Mouse (Mus musculus) layer of hippocampus, postnatal 10 days (tissue): Measurements from ENCODE around the gene Wfdc21. TPM values are rescaled to one million over a fixed set of nuclear protein-coding genes. Genes with fewer than 3 reads are reported as not detected.
A peak's percentile ranks its signal among the peaks of the same experiment; 100 is the strongest.

Experiments used
- DNase-seq, 2 experiments: peaks; one replicate each; pipeline ENCODE4 v3.0.0; 2021; ENCODE audit warnings: low spot score in 2 of 2
- total RNA-seq, 2 experiments: library from RNA; stranded (reverse); gene quantifications; 2 replicates each; pipeline ENCODE4 v1.2.3; 2021

Wfdc21 gene
- total RNA-seq, 2 experiments from 2014 or later: not detected

DNA sequence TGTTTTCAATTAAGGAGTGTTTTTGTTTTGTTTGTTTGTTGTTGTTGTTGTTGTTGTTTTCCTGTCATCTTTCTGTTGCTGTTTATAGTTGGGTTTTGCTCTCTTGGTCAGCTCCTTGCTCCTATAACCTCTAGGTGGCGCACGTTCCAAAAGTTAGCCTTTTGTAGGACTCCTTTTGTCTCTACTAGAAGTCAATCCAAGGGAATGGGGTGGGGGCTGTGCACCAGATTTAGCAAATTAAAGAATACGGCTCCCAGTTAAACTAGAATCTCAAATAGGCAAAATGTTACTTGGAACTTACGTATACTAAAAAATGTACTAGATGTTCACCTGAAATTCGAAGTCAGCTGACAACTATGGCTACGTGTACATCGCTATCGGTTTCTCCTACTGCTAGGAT lies 55.4 kb downstream of the Wfdc21 start:
- peak in 1 of 2 experiments; percentile 26 for DNase-seq

Other genes starting within 250 kb of the Wfdc21 start
- gene Heatr9, start 224.8 kb upstream of the Wfdc21 start, total RNA-seq: not detected
- not detected for gene Ccl5, start 216.4 kb upstream of the Wfdc21 start, total RNA-seq
- gene Ccl9, start 168.3 kb upstream of the Wfdc21 start, total RNA-seq: 1 to 10 TPM; 1.9 to 3.0 TPM
- gene Ccl6, start 153.9 kb upstream of the Wfdc21 start, total RNA-seq: 1 to 10 TPM; 1.1 to 1.7 TPM
- gene Rpl9-ps1, start 101.3 kb upstream of the Wfdc21 start, total RNA-seq: not detected
- under 1 TPM in 1 of 2 experiments, not detected in 1; 0.62 TPM for gene Ccl3, start 97.6 kb upstream of the Wfdc21 start, total RNA-seq
- gene Ccl4, start 84.4 kb upstream of the Wfdc21 start, total RNA-seq: not detected
- gene Wfdc17, start 42.9 kb upstream of the Wfdc21 start, total RNA-seq: not detected
- not detected for gene Wfdc18, start 37.9 kb upstream of the Wfdc21 start, total RNA-seq
- gene Heatr6, start 6.8 kb downstream of the Wfdc21 start, total RNA-seq: 10 to 100 TPM; 19.6 to 20.8 TPM
- under 1 TPM in 1 of 2 experiments, not detected in 1; 0.21 TPM for gene Hnf1b, start 103.1 kb downstream of the Wfdc21 start, total RNA-seq
- gene Ddx52, start 195.1 kb downstream of the Wfdc21 start, total RNA-seq: 10 to 100 TPM; 12.1 to 12.7 TPM
- gene Synrg, start 217.5 kb downstream of the Wfdc21 start, total RNA-seq: 10 to 100 TPM; 52.6 to 54.5 TPM